8 mouse cellular contexts compared by ENCODE assay signal in the genomic region with DNA sequence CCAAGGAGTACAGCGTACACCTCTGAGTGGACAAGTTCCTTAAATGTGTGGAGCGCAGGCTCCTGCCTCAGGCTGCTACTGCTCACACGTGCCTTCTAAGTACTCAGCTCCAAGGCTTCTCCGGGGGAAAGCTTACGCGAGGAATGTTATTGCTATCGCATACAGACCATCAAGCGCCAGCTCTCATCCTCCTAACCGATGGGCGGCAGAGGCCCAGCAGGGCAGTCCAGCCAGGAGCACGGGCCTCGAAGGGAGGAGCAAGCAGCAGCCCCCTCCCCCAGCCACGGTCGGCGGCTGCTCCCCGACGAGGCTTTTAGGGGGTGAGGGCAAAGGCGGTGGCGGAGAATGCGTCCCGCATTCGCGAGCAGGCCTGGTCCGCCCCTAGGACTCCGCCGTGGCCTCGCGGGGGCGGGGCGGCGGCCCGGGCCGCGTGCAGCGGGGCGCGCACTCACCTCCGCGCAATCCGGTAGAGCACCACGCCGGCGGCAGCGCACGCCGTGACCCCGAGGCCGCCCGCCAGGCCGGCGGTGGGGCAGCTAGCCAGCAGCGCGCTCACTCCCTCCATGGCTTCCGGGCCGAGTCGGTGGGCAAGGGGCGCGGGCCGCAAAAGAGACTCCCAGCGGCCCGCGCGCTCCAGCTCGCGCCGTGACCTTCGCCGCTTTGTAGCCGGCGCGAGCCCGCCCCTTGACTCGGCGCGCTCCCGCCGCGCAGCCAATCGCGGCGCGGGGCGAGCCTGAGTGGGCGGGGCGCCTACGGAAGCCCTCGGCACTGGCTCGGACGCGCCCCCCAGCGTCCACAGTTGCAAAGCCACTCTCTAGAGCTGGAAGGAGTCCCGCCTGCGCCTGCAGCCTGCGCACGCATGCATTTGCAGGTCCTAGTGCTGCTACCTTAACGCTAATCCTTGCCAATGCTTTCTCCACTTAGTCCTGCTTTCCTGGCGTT. TPM values are rescaled to one million over a fixed set of nuclear protein-coding genes. Genes with fewer than 3 reads are reported as not detected.
A peak's percentile ranks its signal among the peaks of the same experiment; 100 is the strongest.
DNase-seq lines count a peak whose midpoint lies in the region; ATAC-seq lines count a peak whose summit lies in the region.

A gene (minus strand): TSS at position 662 of the 942 bp plus-strand sequence.

- ATAC-seq in heart, embryonic 14.5 days (ENCODE audit: insufficient number of reproducible peaks, insufficient read depth, low FRiP score, low read depth), result peak; percentile 82
- ATAC-seq in liver, embryonic 13.5 days (ENCODE audit: low read depth), result peak; percentile 90
- peak; percentile 89 for ATAC-seq in stomach, embryonic 16.5 days (ENCODE audit: insufficient read depth, low FRiP score)

- no peaks in the 10 kb centered on the region for H3K27me3 ChIP-seq in heart, embryonic 14.5 days (ENCODE audit: control insufficient read depth, insufficient read depth, low read length)
- H3K27me3 ChIP-seq in liver, embryonic 13.5 days, result no peaks in the 10 kb centered on the region
- H3K27me3 ChIP-seq in stomach, embryonic 16.5 days (ENCODE audit: control insufficient read depth, insufficient read depth, low read length), result no peaks in the 10 kb centered on the region

- H3K4me3 ChIP-seq in brown adipose tissue, adult 24 weeks (ENCODE audit: insufficient read depth, low read depth, low read length), result peak within 1 kb of the TSS; percentile 72
- peak within 1 kb of the TSS; percentile 80 to 92 for H3K4me3 ChIP-seq in heart, embryonic 14.5 days (ENCODE audit: control insufficient read depth in 1 of 2, insufficient read depth in 1 of 2, low read depth in 1 of 2, low read length in 2 of 2)
- peak within 1 kb of the TSS; percentile 80 for H3K4me3 ChIP-seq in liver, embryonic 13.5 days (replicated peaks)
- peak within 1 kb of the TSS; percentile 85 for H3K4me3 ChIP-seq in stomach, embryonic 16.5 days (replicated peaks; ENCODE audit: low read length)

- under 1% methylated on average over 89 of the region's 97 CpGs for WGBS in heart, embryonic 14.5 days
- under 1% methylated on average over 92 of the region's 97 CpGs for WGBS in liver, embryonic 13.5 days (ENCODE audit: insufficient replicate concordance)
- under 1% methylated on average over 97 of the region's 97 CpGs for WGBS in stomach, embryonic 16.5 days

- DNase-seq in CD4-positive, CD25-positive, alpha-beta regulatory T cell, adult 2 months (ENCODE audit: low read depth, low spot score), result peak; percentile 98
- DNase-seq in fibroblast of lung, adult 2 months (ENCODE audit: low read depth), result peak; percentile 69
- peak; percentile 97 for DNase-seq in kidney, postnatal 14 days
- peak; percentile 89 for DNase-seq in liver, embryonic 13.5 days
- DNase-seq in neural tube, embryonic 10.5 days (ENCODE audit: extremely low spot score, low spot score), result peak; percentile 91

- H3K27ac ChIP-seq in brown adipose tissue, adult 24 weeks (replicated peaks; ENCODE audit: low read depth, low read length), result no peak within 1 kb of the TSS
- peak within 1 kb of the TSS; percentile 54 to 85; a peak in 3 of 4 replicates for H3K27ac ChIP-seq in heart, embryonic 14.5 days (replicated peaks in 1 of 2; ENCODE audit: control insufficient read depth in 1 of 2, insufficient read depth in 1 of 2, low read depth in 2 of 2, low read length in 2 of 2)
- peak within 1 kb of the TSS; percentile 75 for H3K27ac ChIP-seq in liver, embryonic 13.5 days
- H3K27ac ChIP-seq in stomach, embryonic 16.5 days (ENCODE audit: low read length), result peak within 1 kb of the TSS; percentile 63

- H3K9ac ChIP-seq in heart, embryonic 14.5 days (ENCODE audit: low read length), result peak within 1 kb of the TSS; percentile 92
- peak within 1 kb of the TSS; percentile 85 for H3K9ac ChIP-seq in liver, embryonic 13.5 days
- peak within 1 kb of the TSS; percentile 87 for H3K9ac ChIP-seq in stomach, embryonic 16.5 days (ENCODE audit: low read length)

- H3K4me1 ChIP-seq in brown adipose tissue, adult 24 weeks (ENCODE audit: control insufficient read depth, insufficient read depth, insufficient read length, low read length), result peaks cover 32% of the 10 kb centered on the region
- peaks cover 40 to 45% of the 10 kb centered on the region in 2 experiments for H3K4me1 ChIP-seq in heart, embryonic 14.5 days (ENCODE audit: control insufficient read depth in 2 of 2, insufficient read depth in 2 of 2, low read length in 2 of 2)
- H3K4me1 ChIP-seq in liver, embryonic 13.5 days (replicated peaks), result peaks cover 57% of the 10 kb centered on the region
- peaks cover 33% of the 10 kb centered on the region for H3K4me1 ChIP-seq in stomach, embryonic 16.5 days (ENCODE audit: control insufficient read depth, insufficient read depth, low read length)

- peak within 1 kb of the TSS; percentile 91 for H3K4me2 ChIP-seq in heart, embryonic 14.5 days (ENCODE audit: low read length)
- peak within 1 kb of the TSS; percentile 98 for H3K4me2 ChIP-seq in liver, embryonic 13.5 days
- peak within 1 kb of the TSS; percentile 88 for H3K4me2 ChIP-seq in stomach, embryonic 16.5 days (ENCODE audit: low read depth, low read length)

- H3K9me3 ChIP-seq in heart, embryonic 14.5 days (ENCODE audit: control insufficient read depth, low read length), result no peaks in the 10 kb centered on the region
- H3K9me3 ChIP-seq in liver, embryonic 13.5 days (replicated peaks), result no peaks in the 10 kb centered on the region
- no peaks in the 10 kb centered on the region for H3K9me3 ChIP-seq in stomach, embryonic 16.5 days (replicated peaks; ENCODE audit: control insufficient read depth, low read length)

- peaks cover 6% of the 10 kb centered on the region; the same call in 1 of the 2 replicates for H3K36me3 ChIP-seq in heart, embryonic 14.5 days (ENCODE audit: control insufficient read depth, insufficient read depth, low read length)
- peaks cover 12% of the 10 kb centered on the region; the same call in 1 of the 2 replicates for H3K36me3 ChIP-seq in liver, embryonic 13.5 days
- H3K36me3 ChIP-seq in stomach, embryonic 16.5 days (ENCODE audit: control insufficient read depth, insufficient read depth, low read length), result no peaks in the 10 kb centered on the region

RNA-seq across cellular contexts. Expression of the gene that starts here (rescaled TPM):
- polyA plus RNA-seq in brown adipose tissue, adult 24 weeks (2012; ENCODE audit: insufficient read depth, insufficient read length, missing spikeins), result 9.2 and 9.6 TPM in 2 replicates
- 36.8 and 38.4 TPM in 2 replicates for polyA plus RNA-seq in heart, embryonic 14.5 days (2014; fragmentation: Nextera tagmentation; extraction: Ambion mirVana)
- polyA plus RNA-seq in liver, embryonic 13.5 days (2015; fragmentation: Nextera tagmentation; extraction: Ambion mirVana), result 6.9 and 8.4 TPM in 2 replicates
- 19.7 and 20.1 TPM in 2 replicates for polyA plus RNA-seq in stomach, embryonic 16.5 days (2015; fragmentation: Nextera tagmentation; extraction: Ambion mirVana)
